Mouse (Mus musculus) urinary bladder, postnatal 10 days (tissue): ENCODE measurements around the gene Fgfr2.

Experiments
- DNase-seq: peaks from one replicate; pipeline ENCODE4 v3.0.0; 2022; ENCODE audit warnings: low spot score

Fgfr2 gene

GRCm38 (mm10) chr7:130734195-130734787 is 2388.9 kb downstream of the Fgfr2 start:
- DNase-seq, result no peak

- DNase-seq, result no peak
Observed at GRCm38 (mm10) chr7:130733423-130733822, 2389.7 kb downstream of the Fgfr2 start.

- DNase-seq, result no peak
Observed at GRCm38 (mm10) chr7:130732908-130733307, 2390.2 kb downstream of the Fgfr2 start.

GRCm38 (mm10) chr7:130731792-130732191 is 2391.4 kb downstream of the Fgfr2 start:
- DNase-seq, result no peak

GRCm38 (mm10) chr7:130727560-130727959 is 2395.6 kb downstream of the Fgfr2 start:
- no peak for DNase-seq

- no peak for DNase-seq
Observed at GRCm38 (mm10) chr7:130726724-130727422, 2396.3 kb downstream of the Fgfr2 start.

- no peak for DNase-seq
Observed at GRCm38 (mm10) chr7:130726185-130726584, 2397.0 kb downstream of the Fgfr2 start.

GRCm38 (mm10) chr7:130720646-130721335 is 2402.4 kb downstream of the Fgfr2 start:
- no peak for DNase-seq

GRCm38 (mm10) chr7:130719931-130720598 is 2403.1 kb downstream of the Fgfr2 start:
- no peak for DNase-seq

GRCm38 (mm10) chr7:130716989-130717388 is 2406.2 kb downstream of the Fgfr2 start:
- DNase-seq, result no peak

GRCm38 (mm10) chr7:130716341-130716740 is 2406.8 kb downstream of the Fgfr2 start:
- DNase-seq, result no peak

- no peak for DNase-seq
Observed at GRCm38 (mm10) chr7:130715467-130715866, 2407.7 kb downstream of the Fgfr2 start.

- no peak for DNase-seq
Observed at GRCm38 (mm10) chr7:130713319-130713718, 2409.8 kb downstream of the Fgfr2 start.

- no peak for DNase-seq
Observed at GRCm38 (mm10) chr7:130711851-130712250, 2411.3 kb downstream of the Fgfr2 start.

GRCm38 (mm10) chr7:130709372-130710274 is 2413.5 kb downstream of the Fgfr2 start:
- no peak for DNase-seq

- no peak for DNase-seq
Observed at GRCm38 (mm10) chr7:130708940-130709339, 2414.2 kb downstream of the Fgfr2 start.

- DNase-seq, result no peak
Observed at GRCm38 (mm10) chr7:130705230-130705629, 2417.9 kb downstream of the Fgfr2 start.

- DNase-seq, result no peak
Observed at GRCm38 (mm10) chr7:130701336-130701735, 2421.8 kb downstream of the Fgfr2 start.

- no peak for DNase-seq
Observed at GRCm38 (mm10) chr7:130698480-130698879, 2424.7 kb downstream of the Fgfr2 start.

GRCm38 (mm10) chr7:130696347-130697234 is 2426.6 kb downstream of the Fgfr2 start:
- DNase-seq, result no peak
